Mouse (Mus musculus) stomach, postnatal 0 days (tissue): ENCODE results near the gene Unc93b1. TPM values are rescaled to one million over a fixed set of nuclear protein-coding genes. Genes with fewer than 3 reads are reported as not detected.

ENCODE experiments used
- ATAC-seq: fragments of 200-750 bp; cut with Nextera tagmentation; 2 replicates; pipeline ENCODE4 v1.8.0; 2017; ENCODE audit not compliant: low FRiP score, low TSS enrichment
- DNase-seq: peaks from one replicate; pipeline ENCODE4 v3.0.0-alpha.2; 2016; ENCODE audit warnings: low spot score
- H3K27ac ChIP-seq: fragments of 300-500 bp; sonication (generic); replicated peaks from 2 replicates; pipeline ENCODE4 v1.5.1; 2014; ENCODE audit warnings: mild to moderate bottlenecking, control low read depth
- H3K27me3 ChIP-seq: fragments of 300-500 bp; sonication (generic); 2 replicates; pipeline ENCODE4 v1.6.1; 2014; ENCODE audit warnings: low read length; ENCODE audit not compliant: control insufficient read depth, insufficient read depth
- H3K36me3 ChIP-seq: fragments of 300-500 bp; sonication (generic); 2 replicates; pipeline ENCODE4 v1.6.1; 2014; ENCODE audit warnings: low read length, mixed read lengths; ENCODE audit not compliant: control insufficient read depth, insufficient read depth
- H3K4me1 ChIP-seq: fragments of 300-500 bp; sonication (generic); replicated peaks from 2 replicates; pipeline ENCODE4 v1.6.1; 2014; ENCODE audit warnings: antibody characterized with exemption; ENCODE audit not compliant: control insufficient read depth, insufficient read depth
- H3K4me2 ChIP-seq: fragments of 300-500 bp; sonication (generic); replicated peaks from 2 replicates; pipeline ENCODE4 v1.6.1; 2014; ENCODE audit warnings: low read depth, mild to moderate bottlenecking, control low read depth, moderate library complexity
- H3K4me3 ChIP-seq: fragments of 300-500 bp; sonication (generic); 2 replicates; pipeline ENCODE4 v1.5.1; 2014; ENCODE audit warnings: low read depth, low read length, control low read depth
- H3K9ac ChIP-seq: fragments of 300-500 bp; sonication (generic); 2 replicates; pipeline ENCODE4 v1.6.1; 2014; ENCODE audit warnings: mild to moderate bottlenecking, low read length, control low read depth, mixed read lengths
- H3K9me3 ChIP-seq: fragments of 300-500 bp; sonication (generic); 2 replicates; pipeline ENCODE4 v1.6.1; 2016; ENCODE audit warnings: low read length; ENCODE audit not compliant: control insufficient read depth
- CTCF ChIP-seq: IDR thresholded peaks from 2 replicates; pipeline ENCODE4 v1.5.1; 2016; ENCODE audit warnings: antibody characterized with exemption, low read depth, mild to moderate bottlenecking, moderate library complexity
- EP300 ChIP-seq: optimal IDR thresholded peaks from 2 replicates; pipeline ENCODE3; 2016; ENCODE audit warnings: antibody characterized with exemption
- WGBS: fragments of 180-500 bp; shearing (Covaris S2); extraction: QIAGEN DNeasy Blood & Tissue Kit; methylation state at CpG from one replicate; pipeline ENCODE4 v1.1.7; 2014; 5-methylcytosine and 5-hydroxymethylcytosine counted together
- polyA plus RNA-seq: library from polyadenylated mRNA; unstranded; fragments of >200 nt; fragmentation: Nextera tagmentation; extraction: Ambion mirVana; gene quantifications from 2 replicates; pipeline ENCODE4 v1.2.1, GENCODE M21; 2015

The Unc93b1 gene
- polyA plus RNA-seq, 1 experiment from 2014 or later, result 19.7 TPM

DNA sequence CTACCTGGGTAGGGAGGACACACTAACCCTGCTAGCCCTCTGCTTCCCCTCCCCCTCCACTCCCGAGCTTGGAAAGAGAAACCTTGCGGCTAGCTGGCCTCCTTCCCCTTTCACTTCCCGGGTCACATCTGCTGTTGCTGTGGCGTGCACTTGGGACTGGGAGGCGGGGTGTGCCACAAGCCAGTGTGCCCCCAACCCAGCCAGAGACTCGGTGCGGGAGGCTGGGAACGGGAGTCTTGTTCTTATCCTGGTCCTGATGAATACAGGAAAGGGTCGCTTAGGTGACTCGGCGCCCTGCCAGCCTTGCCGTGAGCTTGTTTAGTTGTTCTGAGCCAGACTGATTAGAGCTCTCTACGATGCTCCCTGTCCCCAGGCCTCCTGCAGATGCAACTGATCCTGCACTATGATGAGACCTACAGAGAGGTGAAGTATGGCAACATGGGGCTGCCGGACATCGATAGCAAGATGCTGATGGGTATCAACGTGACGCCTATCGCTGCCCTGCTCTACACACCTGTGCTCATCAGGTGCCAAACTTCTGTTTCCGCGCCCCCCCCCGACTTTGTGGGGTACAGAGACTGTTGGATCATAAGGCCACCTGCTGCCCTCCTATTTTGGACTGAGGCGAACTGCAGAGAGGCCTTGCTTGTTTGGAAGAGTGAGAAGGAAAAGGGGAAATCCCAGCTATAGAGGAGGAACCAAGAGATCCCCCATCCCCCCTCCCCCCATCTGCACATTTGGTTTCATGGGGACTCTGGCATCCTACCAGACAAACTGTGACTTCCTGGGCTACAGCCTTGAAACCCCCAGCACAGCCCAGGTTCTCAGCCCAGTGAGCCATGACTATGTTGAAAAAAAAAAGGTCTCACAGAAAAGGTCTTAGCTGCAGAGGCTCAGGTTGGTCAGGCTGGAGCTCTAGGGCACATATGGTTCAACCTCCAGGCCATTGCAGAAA lies 1.2 kb downstream of the Unc93b1 start:
- ATAC-seq (peak; percentile 71), DNase-seq (peak; percentile 67)
- WGBS, result 13% methylated on average over 22 of the region's 22 CpGs
- Histone ChIP-seq H3K4me2 (peak overlapping the region; percentile 84), H3K36me3 (no peaks in the 10 kb centered on the region), H3K4me1 (no peaks in the 10 kb centered on the region), H3K9ac (peak overlapping the region; percentile 68), H3K27me3 (no peaks in the 10 kb centered on the region), H3K9me3 (no peaks in the 10 kb centered on the region), H3K27ac (peak overlapping the region; percentile 53; the same call in 1 of the 2 replicates), H3K4me3 (peak overlapping the region; percentile 57)
- no peak for TF ChIP-seq EP300
- no peak for TF ChIP-seq CTCF

DNA sequence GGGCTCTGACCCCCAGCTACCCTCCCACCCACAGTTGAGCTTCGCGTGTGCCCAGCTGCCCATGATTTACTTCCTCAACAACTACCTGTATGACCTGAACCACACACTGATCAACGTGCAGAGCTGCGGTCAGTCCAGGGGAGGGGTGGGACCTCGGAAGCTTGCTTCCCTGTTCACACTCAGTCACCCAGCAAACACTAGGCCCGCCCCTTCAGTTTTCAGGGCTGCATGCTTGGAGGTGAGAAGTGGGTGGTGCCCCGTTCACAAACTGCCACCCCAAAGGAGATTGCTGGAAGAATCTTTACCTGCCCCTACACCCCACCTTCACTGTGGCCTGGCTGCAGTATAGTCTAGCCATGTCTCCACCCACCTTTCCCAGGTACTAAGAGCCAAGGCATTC lies 7.3 kb downstream of the Unc93b1 start:
- no peaks in the 10 kb centered on the region for H3K9me3 ChIP-seq
- TF ChIP-seq EP300, result no peak
- no peak for TF ChIP-seq CTCF
- no peaks in the 10 kb centered on the region for H3K27me3 ChIP-seq
- WGBS, result 69% methylated on average over 6 of the region's 7 CpGs
- peak; percentile 78 for ATAC-seq
- no peaks in the 10 kb centered on the region for H3K36me3 ChIP-seq
- H3K27ac ChIP-seq, result no peak overlapping the region
- H3K4me3 ChIP-seq, result no peak overlapping the region
- H3K4me1 ChIP-seq, result no peaks in the 10 kb centered on the region
- H3K9ac ChIP-seq, result no peak overlapping the region
- peak; percentile 58 for DNase-seq
- H3K4me2 ChIP-seq, result no peak overlapping the region

DNA sequence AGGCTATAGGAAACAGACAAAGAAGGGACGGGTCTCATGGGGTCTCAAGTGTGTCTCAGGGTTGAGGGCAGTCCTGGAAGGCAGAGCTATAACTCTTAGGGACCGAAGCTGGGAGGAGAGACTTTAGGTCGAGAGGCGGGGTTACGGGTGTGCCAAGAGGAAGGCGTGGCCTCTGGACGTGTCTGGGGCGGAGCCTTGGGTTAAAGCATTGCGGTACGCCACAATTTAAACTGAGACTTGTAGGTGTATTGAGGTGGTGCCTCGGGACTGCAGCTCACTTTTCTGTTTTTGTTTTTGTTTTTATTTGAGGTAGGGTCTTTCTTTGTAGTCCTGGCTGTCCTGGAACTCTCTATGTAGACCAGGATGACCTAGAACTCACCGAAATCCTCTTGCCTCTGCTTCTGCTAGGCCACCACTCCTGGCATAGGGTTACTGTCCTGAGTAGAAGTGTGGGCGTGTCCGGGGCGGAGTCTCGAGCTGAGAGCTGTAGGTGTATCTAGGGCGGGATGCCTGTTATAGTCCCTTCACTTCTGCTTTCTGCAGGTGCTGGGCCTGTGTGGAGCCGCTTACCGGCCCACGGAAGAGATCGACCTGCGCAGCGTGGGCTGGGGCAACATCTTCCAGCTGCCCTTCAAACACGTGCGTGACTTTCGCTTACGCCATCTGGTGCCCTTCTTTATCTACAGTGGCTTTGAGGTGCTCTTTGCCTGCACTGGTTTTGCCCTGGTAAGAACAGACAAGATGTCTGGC lies 8.2 kb downstream of the Unc93b1 start:
- peak; percentile 81 for ATAC-seq
- H3K9ac ChIP-seq, result no peak overlapping the region
- H3K27me3 ChIP-seq, result no peaks in the 10 kb centered on the region
- no peak overlapping the region for H3K4me3 ChIP-seq
- no peak for TF ChIP-seq CTCF
- no peak for TF ChIP-seq EP300
- H3K27ac ChIP-seq, result no peak overlapping the region
- WGBS, result 20% methylated on average over 27 of the region's 27 CpGs
- H3K9me3 ChIP-seq, result no peaks in the 10 kb centered on the region
- no peaks in the 10 kb centered on the region for H3K36me3 ChIP-seq
- peak; percentile 81 for DNase-seq
- peak overlapping the region; percentile 37 for H3K4me2 ChIP-seq
- no peaks in the 10 kb centered on the region for H3K4me1 ChIP-seq

DNA sequence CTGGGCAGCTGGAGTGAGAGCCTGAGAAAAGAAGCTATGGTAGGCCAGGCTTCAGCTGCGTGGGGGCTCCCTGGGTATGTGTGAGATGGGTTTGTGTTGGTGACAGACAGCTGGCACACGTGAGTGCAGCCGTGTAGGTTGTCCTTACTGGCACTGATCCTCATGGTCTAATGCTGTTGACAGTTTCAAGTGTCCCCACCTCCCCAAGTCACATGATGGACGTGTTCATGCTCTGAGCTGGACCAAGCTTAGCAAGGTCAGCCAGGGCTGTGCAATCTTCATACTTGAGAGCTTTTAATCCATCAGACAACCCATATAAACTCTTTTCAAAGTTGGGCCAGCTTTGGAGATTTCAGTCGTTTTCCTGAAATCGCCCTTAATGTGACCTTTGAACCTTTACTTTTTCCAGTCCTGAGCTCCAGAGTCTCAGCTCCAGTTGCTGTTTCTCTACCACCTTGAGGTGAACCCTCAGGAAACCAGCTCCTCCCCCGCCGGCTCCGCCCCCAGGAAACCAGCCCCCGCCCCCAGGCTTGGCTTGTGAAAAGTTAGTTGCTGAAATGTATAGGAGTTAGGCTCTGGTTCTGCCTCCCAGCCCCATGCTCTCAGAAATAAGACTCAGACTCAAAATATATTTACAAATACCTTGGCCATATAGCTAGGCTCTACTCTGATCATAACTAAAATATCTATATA lies 11.0 kb downstream of the Unc93b1 start:
- WGBS, result 29% methylated on average over 10 of the region's 10 CpGs
- TF ChIP-seq CTCF, result no peak
- Histone ChIP-seq H3K9me3 (no peaks in the 10 kb centered on the region), H3K9ac (no peak overlapping the region), H3K36me3 (no peaks in the 10 kb centered on the region), H3K27ac (no peak overlapping the region), H3K27me3 (no peaks in the 10 kb centered on the region), H3K4me3 (no peak overlapping the region), H3K4me2 (no peak overlapping the region), H3K4me1 (no peaks in the 10 kb centered on the region)
- ATAC-seq (no peak), DNase-seq (peak; percentile 55)

DNA sequence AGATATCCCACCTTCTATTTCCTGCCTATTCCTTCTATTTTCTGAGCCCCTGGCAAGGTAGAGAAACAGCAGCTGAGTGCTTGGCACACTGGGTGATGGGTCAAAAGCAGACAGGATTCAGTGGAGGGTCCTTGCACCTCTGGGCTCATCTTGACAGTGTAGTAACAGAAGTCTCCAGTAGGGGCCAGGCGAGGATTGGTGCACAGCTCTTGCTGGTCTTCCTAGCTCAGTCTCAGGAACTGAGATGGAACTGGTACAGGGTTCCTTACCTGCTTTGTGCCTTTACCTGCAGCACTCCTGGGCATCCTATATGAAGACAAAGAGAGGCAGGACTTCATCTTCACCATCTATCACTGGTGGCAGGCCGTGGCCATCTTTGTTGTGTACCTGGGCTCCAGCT lies 11.7 kb downstream of the Unc93b1 start:
- Histone ChIP-seq H3K4me2 (no peak overlapping the region), H3K9me3 (no peaks in the 10 kb centered on the region), H3K27me3 (no peaks in the 10 kb centered on the region), H3K36me3 (no peaks in the 10 kb centered on the region), H3K9ac (no peak overlapping the region), H3K4me1 (no peaks in the 10 kb centered on the region), H3K27ac (no peak overlapping the region), H3K4me3 (no peak overlapping the region)
- 16% methylated on average over 2 of the region's 2 CpGs for WGBS
- DNase-seq (peak; percentile 70), ATAC-seq (0 out of 2 replicates have a peak, but pooled peaks have one; percentile 47)
- TF ChIP-seq CTCF (peak; percentile 97), EP300 (no peak)
